Mouse (Mus musculus) limb, embryonic 11.5 days (tissue): ENCODE results near the gene Dnmbp. TPM values are rescaled to one million over a fixed set of nuclear protein-coding genes. Genes with fewer than 3 reads are reported as not detected.
A peak's percentile ranks its signal among the peaks of the same experiment; 100 is the strongest.

ENCODE experiments used
- ATAC-seq: fragments of 200-750 bp; cut with Nextera tagmentation; 2 replicates; pipeline ENCODE4 v1.8.0; 2017; ENCODE audit warnings: low read depth; ENCODE audit not compliant: insufficient number of reproducible peaks, low FRiP score, low TSS enrichment
- DNase-seq: peaks from one replicate; pipeline ENCODE4 v3.0.0-alpha.2; 2015; ENCODE audit warnings: low spot score
- H3K27ac ChIP-seq: fragments of 300-500 bp; sonication (generic); replicated peaks from 2 replicates; pipeline ENCODE4 v1.5.1; 2014; ENCODE audit warnings: low read depth, mild to moderate bottlenecking, low read length
- H3K27me3 ChIP-seq: fragments of 300-500 bp; sonication (generic); 2 replicates; pipeline ENCODE4 v1.6.1; 2014; ENCODE audit warnings: mild to moderate bottlenecking, low read length, mixed read lengths; ENCODE audit not compliant: control insufficient read depth, insufficient read depth
- H3K36me3 ChIP-seq: fragments of 300-500 bp; sonication (generic); 2 replicates; pipeline ENCODE4 v1.6.1; 2014; ENCODE audit warnings: mild to moderate bottlenecking, low read length, moderate library complexity, mixed read lengths; ENCODE audit not compliant: control insufficient read depth, insufficient read depth
- H3K4me1 ChIP-seq: fragments of 300-500 bp; sonication (generic); 2 replicates; pipeline ENCODE4 v1.6.1; 2014; ENCODE audit warnings: low read length, mixed read lengths; ENCODE audit not compliant: control insufficient read depth, insufficient read depth
- H3K4me2 ChIP-seq: fragments of 300-500 bp; sonication (generic); 2 replicates; pipeline ENCODE4 v1.6.1; 2014; ENCODE audit warnings: low read depth, mild to moderate bottlenecking, moderate library complexity; ENCODE audit not compliant: severe bottlenecking
- H3K4me3 ChIP-seq: fragments of 300-500 bp; sonication (generic); 2 replicates; pipeline ENCODE4 v1.5.1; 2014; ENCODE audit warnings: low read depth, low read length
- H3K9ac ChIP-seq: fragments of 300-500 bp; sonication (generic); 2 replicates; pipeline ENCODE4 v1.6.1; 2014; ENCODE audit warnings: mild to moderate bottlenecking, low read length
- H3K9me3 ChIP-seq: fragments of 300-500 bp; sonication (generic); 2 replicates; pipeline ENCODE4 v1.6.1; 2016; ENCODE audit warnings: low read length; ENCODE audit not compliant: control insufficient read depth
- WGBS: fragments of 180-500 bp; shearing (Covaris S2); extraction: QIAGEN DNeasy Blood & Tissue Kit; methylation state at CpG from one replicate; pipeline ENCODE4 v1.1.7; 2014; 5-methylcytosine and 5-hydroxymethylcytosine counted together
- polyA plus RNA-seq: library from polyadenylated mRNA; unstranded; fragments of >200 nt; fragmentation: Nextera tagmentation; extraction: Ambion mirVana; gene quantifications from 2 replicates; pipeline ENCODE4 v1.2.1, GENCODE M21; 2014

The Dnmbp gene
- polyA plus RNA-seq, 1 experiment from 2014 or later = 25.1 TPM

- Histone ChIP-seq H3K9ac (peak overlapping the region; percentile 84), H3K4me3 (peak overlapping the region; percentile 66), H3K27me3 (no peaks in the 10 kb centered on the region), H3K4me2 (peak overlapping the region; percentile 69), H3K4me1 (no peaks in the 10 kb centered on the region), H3K27ac (no peak overlapping the region), H3K36me3 (no peaks in the 10 kb centered on the region), H3K9me3 (no peaks in the 10 kb centered on the region)
- no peak for ATAC-seq
- DNase-seq = no peak
- 23% methylated on average over 16 of the region's 16 CpGs for WGBS
Observed at GRCm38 (mm10) chr19:43939171-43939768, 721 bp downstream of the Dnmbp start.

- H3K4me1 ChIP-seq = no peaks in the 10 kb centered on the region
- no peak for DNase-seq
- 39% methylated on average over 11 of the region's 11 CpGs for WGBS
- no peaks in the 10 kb centered on the region for H3K9me3 ChIP-seq
- 0 out of 2 replicates have a peak overlapping the region, but pooled peaks have one; percentile 10 for H3K4me2 ChIP-seq
- no peak overlapping the region for H3K9ac ChIP-seq
- no peak for ATAC-seq
- no peaks in the 10 kb centered on the region for H3K27me3 ChIP-seq
- no peak overlapping the region for H3K4me3 ChIP-seq
- H3K27ac ChIP-seq = no peak overlapping the region
- no peaks in the 10 kb centered on the region for H3K36me3 ChIP-seq
Observed at GRCm38 (mm10) chr19:43938355-43938754, 1.6 kb downstream of the Dnmbp start.

- Histone ChIP-seq H3K27me3 (no peaks in the 10 kb centered on the region), H3K4me1 (0 out of 2 replicates have a peak, but pooled peaks cover 3% of the 10 kb centered on the region), H3K9me3 (no peaks in the 10 kb centered on the region; the same call in 1 of the 2 replicates), H3K9ac (no peak overlapping the region), H3K4me3 (no peak overlapping the region), H3K4me2 (no peak overlapping the region), H3K36me3 (no peaks in the 10 kb centered on the region; the same call in 1 of the 2 replicates), H3K27ac (no peak overlapping the region)
- 90% methylated on average over 6 of the region's 6 CpGs for WGBS
- DNase-seq (no peak), ATAC-seq (no peak)
Observed at GRCm38 (mm10) chr19:43930926-43931325, 9.1 kb downstream of the Dnmbp start.

- ATAC-seq = no peak
- no peak overlapping the region for H3K4me2 ChIP-seq
- no peak overlapping the region for H3K4me3 ChIP-seq
- peak overlapping the region; percentile 22; the same call in 1 of the 2 replicates for H3K9ac ChIP-seq
- no peak overlapping the region for H3K27ac ChIP-seq
- H3K36me3 ChIP-seq = no peaks in the 10 kb centered on the region; the same call in 1 of the 2 replicates
- H3K4me1 ChIP-seq = 0 out of 2 replicates have a peak, but pooled peaks cover 3% of the 10 kb centered on the region
- no peaks in the 10 kb centered on the region; the same call in 1 of the 2 replicates for H3K9me3 ChIP-seq
- WGBS = 22% methylated on average over 7 of the region's 7 CpGs
- H3K27me3 ChIP-seq = no peaks in the 10 kb centered on the region
- no peak for DNase-seq
Observed at GRCm38 (mm10) chr19:43930366-43930765, 9.6 kb downstream of the Dnmbp start.

GRCm38 (mm10) chr19:43929869-43930268 lies 10.1 kb downstream of the Dnmbp start:
- ATAC-seq (no peak), DNase-seq (no peak)
- Histone ChIP-seq H3K9me3 (no peaks in the 10 kb centered on the region; the same call in 1 of the 2 replicates), H3K4me2 (no peak overlapping the region), H3K4me1 (0 out of 2 replicates have a peak, but pooled peaks cover 3% of the 10 kb centered on the region), H3K27ac (no peak overlapping the region), H3K27me3 (no peaks in the 10 kb centered on the region), H3K9ac (no peak overlapping the region), H3K36me3 (no peaks in the 10 kb centered on the region; the same call in 1 of the 2 replicates), H3K4me3 (no peak overlapping the region)
- 50% methylated on average over 11 of the region's 11 CpGs for WGBS

GRCm38 (mm10) chr19:43927967-43928366 lies 12.0 kb downstream of the Dnmbp start:
- H3K27ac ChIP-seq = no peak overlapping the region
- WGBS = 75% methylated on average over 5 of the region's 5 CpGs
- no peak overlapping the region for H3K4me2 ChIP-seq
- no peak overlapping the region for H3K4me3 ChIP-seq
- H3K9me3 ChIP-seq = no peaks in the 10 kb centered on the region; the same call in 1 of the 2 replicates
- DNase-seq (no peak), ATAC-seq (no peak)
- H3K36me3 ChIP-seq = no peaks in the 10 kb centered on the region; the same call in 1 of the 2 replicates
- H3K27me3 ChIP-seq = no peaks in the 10 kb centered on the region
- H3K4me1 ChIP-seq = 0 out of 2 replicates have a peak, but pooled peaks cover 3% of the 10 kb centered on the region
- H3K9ac ChIP-seq = no peak overlapping the region

- Histone ChIP-seq H3K9ac (no peak overlapping the region), H3K4me3 (no peak overlapping the region), H3K4me1 (0 out of 2 replicates have a peak, but pooled peaks cover 3% of the 10 kb centered on the region), H3K9me3 (no peaks in the 10 kb centered on the region; the same call in 1 of the 2 replicates), H3K36me3 (no peaks in the 10 kb centered on the region; the same call in 1 of the 2 replicates), H3K27me3 (no peaks in the 10 kb centered on the region), H3K4me2 (no peak overlapping the region), H3K27ac (no peak overlapping the region)
- DNase-seq = no peak
- WGBS = 43% methylated on average over 10 of the region's 10 CpGs
- ATAC-seq = no peak
Observed at GRCm38 (mm10) chr19:43927057-43927456, 12.9 kb downstream of the Dnmbp start.

- no peak overlapping the region for H3K4me2 ChIP-seq
- H3K27me3 ChIP-seq = no peaks in the 10 kb centered on the region
- 76% methylated on average over 10 of the region's 10 CpGs for WGBS
- no peaks in the 10 kb centered on the region; the same call in 1 of the 2 replicates for H3K9me3 ChIP-seq
- ATAC-seq (no peak), DNase-seq (no peak)
- H3K9ac ChIP-seq = no peak overlapping the region
- no peaks in the 10 kb centered on the region; the same call in 1 of the 2 replicates for H3K36me3 ChIP-seq
- H3K27ac ChIP-seq = no peak overlapping the region
- H3K4me3 ChIP-seq = no peak overlapping the region
- 0 out of 2 replicates have a peak, but pooled peaks cover 3% of the 10 kb centered on the region for H3K4me1 ChIP-seq
Observed at GRCm38 (mm10) chr19:43926141-43926987, 13.6 kb downstream of the Dnmbp start.
